Mouse (Mus musculus): ENCODE results near the gene Mcam.

Gene Mcam

DNA sequence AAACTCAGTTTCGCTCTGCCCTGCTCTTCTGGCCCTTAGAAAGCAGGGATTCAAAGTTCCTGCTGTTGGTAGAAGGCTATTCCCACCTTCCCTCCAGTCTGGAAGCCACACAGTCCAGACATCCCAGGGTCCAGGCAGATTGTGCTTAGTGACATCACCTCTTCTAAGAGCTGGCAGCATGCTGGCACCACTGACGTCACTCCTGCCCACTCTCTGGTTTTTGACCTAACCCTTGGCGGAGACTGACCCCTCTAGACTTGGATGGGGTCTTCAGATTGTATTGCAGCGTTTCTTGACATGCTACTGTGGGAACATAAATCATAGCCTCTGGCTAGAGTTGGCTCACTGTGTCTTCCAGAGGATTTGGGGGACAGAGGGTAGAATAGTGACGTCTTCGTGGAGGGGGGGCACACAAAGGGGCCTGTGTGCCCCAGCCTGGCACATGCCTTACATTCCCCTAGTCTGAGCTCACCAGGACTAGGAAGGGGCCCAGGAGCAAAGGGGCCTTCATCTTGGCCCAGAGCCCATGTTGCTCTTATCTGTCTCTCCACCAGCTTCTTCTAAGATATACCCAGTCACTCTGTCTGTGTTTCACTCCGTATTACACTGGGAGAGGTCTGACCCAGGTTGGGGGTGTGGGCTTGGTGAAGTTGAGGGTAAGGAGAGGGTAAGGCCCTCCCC is 1.6 kb downstream of the Mcam start:
- no peak for DNase-seq

DNA sequence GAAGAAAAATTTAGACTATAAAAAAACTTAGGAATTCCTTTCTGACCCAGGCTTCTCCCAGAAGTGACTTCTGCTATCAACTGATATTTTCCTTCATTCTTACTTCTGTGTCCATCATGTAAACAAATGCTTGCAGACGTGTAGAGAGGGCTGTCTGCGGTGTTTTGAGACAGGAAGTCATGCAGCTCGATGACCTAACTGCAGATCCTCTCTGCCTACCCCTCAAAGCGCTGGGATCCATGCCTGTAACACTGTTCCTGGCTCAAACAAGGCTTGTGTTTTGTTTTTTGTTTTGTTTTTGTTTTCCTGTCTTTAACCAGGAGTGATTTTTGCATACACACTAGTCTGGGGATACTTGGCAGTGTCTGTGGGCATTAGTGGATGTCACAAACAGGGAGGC is 3.6 kb downstream of the Mcam start:
- no peak for DNase-seq

DNA sequence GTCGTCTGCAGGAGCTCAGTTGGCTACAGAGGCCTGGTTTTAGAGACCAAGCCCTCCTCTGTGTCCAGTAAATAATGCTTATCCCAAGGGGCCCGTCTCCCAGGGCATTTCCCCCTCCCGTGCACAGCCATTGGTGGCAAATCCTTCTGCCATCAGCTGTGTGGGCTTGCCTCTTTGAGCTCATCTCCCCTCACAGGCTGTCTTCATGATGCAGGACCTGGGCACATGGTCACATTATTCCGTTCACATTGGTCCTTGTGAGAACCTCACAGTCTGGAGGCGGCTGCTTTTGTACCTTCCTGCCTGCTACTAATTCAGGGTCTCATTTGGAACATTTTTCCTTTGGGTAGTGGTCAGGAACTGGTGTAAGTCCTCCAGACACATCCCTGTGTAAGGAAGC is 7.7 kb downstream of the Mcam start:
- DNase-seq: no peak

DNA sequence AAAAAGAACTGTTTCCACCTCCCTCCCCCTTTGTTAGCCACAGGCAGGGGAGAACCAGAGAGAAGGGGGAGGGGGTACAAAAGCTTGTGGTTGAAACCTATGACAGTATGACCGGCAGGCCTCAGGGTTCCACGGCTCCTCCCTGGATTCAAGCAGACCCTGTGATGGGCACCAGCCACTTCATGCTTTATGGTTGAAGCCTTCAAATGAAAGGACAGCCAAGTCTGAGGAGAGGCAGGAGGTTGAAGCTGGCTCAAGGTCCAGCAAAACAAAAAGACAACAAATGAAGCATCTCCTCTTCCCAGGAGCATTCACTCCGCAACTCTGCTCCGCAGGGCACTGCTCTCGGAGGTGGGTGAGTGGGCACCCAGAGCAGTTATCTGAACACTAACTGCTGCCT is 9.2 kb downstream of the Mcam start:
- no peak for DNase-seq

DNA sequence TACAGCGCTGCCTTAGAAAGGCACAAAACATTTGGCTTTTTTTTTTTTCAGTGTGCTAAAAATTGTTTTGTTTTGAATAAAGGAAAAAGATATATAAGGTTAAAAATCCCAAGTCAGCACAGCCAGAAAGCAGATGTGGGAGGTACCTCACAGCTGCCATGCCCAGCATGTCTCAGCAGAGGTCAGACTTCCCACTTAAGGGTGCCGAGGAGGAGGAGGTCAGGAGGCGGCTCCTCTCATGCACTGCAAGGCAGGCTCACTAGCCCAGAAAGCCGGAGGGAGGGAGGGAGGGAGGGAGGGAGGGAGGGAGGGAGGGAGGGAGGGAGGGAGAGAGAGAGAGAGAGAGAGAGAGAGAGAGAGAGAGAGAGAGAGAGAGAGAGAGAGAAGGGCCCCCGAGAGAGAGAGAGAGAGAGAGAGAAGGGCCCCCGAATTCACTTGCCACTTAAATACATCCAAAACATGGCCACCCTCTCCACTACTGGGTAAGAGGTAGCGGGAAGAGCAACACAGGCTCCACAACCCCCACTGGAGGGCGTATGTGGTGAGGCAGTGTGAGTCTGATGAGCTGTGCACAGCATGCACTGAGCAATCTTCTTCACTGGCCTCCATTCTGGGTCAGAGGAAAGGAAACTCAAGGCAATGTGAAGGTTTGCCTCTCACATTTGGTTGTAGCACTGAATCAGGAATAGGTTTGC is 9.9 kb downstream of the Mcam start:
- no peak for DNase-seq

DNA sequence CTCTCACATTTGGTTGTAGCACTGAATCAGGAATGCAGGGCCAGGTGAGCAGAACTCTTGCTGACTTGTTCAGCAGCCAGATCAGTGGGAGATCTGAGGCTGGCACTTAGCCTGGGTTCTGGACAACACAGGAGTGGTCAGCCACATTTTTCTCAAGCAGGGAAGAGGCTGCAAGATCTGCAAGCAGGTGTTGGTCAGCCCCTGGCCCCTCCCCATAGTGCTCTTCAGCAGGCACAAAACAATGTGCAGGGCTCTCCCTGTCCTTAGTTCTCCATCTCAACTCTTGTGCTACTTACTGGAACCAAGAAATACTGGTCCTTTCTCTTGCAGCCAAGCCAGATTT is 10.4 kb downstream of the Mcam start:
- no peak for DNase-seq

DNA sequence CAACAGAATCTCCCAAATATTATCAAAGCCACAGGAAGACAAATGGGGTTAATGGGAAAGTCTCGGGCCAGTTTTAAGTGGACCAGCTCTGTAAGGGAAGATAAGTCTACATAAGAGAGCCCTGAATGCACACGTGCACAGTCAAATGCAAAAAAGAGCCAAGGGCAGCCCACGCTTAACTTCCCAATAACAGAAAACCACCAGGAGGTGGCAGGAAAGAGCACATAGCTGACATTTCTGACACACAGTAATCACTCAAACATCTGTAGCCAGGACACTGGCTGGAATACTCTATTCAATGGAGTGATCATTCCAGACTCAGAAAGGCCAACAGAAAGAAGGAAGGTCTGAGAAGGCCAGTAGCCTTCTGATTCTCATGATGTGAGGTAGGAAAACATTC is 13.0 kb downstream of the Mcam start:
- no peak for DNase-seq

DNA sequence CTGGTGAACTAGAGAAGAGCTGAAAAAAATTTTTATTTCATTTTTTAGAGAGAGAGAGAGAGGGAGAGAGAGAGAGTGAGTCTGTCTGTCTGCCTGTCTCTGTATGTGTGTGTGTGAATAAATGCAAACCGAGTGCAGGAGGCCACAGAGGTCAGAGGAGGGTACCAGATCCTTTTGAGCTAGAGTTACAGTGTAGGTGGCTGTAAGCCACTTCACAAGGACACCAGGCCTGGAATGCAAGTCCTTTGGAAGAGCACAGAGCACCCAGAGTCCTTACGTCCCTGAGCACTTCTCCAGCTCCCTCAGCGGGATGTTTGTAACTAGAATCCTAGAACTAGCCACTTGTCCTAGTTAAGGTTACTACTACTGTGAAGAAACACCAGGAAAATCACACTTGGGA is 25.6 kb downstream of the Mcam start:
- DNase-seq: no peak

DNA sequence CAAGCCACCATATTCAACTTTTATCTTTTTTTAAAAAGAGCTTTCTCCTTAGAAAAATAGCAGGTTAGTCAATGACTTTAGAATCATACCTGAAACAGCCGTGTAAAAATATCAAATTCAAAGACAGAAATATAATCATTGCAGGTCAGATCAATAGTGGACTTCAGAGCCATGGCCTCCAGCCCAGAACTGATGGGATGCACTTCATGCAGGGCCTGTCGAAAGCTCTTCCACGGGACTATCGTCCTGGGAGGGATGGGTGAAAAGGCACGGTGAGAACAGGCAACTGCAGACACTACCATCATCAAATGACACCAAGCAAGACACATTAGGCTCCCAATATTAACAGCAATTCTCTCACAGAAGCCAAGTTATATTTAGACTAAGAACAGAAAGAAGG is 34.7 kb downstream of the Mcam start:
- no peak for DNase-seq

DNA sequence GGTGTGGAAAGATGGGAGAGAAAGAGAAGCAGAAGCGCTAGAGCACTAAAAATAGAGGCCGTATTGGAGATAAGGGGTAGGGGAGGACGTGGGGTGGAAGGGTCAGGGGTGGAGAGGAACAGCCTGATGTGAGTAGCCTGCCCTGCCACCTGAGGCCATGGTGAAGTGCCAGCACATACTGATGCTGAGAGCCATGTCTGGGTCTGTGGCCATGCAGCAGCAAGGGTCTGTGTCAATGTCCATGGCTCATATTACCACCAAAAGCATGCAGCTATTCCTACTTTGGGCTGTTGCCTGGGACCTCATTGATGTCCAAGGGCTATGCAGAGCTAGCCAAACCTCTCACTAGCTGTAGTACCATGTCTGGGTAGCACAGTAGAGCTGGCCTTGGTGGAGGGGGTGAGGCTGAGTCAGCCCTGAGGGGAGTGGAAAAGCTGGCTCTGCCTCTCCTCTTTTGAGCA is 36.5 kb downstream of the Mcam start:
- no peak for DNase-seq

DNA sequence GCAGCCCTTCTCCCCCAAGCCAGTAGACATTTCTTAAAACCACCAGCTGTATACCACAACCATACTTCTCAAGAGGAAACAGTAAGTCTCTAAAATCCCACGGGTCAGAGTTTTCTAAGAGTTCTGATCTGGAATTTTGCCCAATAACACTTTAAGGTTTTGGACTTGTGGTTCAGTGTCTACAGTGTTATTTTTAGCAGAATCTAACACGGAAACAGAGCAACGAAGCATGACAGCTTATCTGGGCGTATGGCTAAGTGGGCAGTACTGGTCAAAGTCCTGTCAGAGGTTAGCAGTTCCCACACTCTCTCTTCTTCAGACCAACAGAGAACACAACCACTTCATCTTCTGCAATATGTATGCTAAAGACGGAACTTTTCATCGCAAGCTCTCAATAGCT is 41.3 kb downstream of the Mcam start:
- DNase-seq: no peak

DNA sequence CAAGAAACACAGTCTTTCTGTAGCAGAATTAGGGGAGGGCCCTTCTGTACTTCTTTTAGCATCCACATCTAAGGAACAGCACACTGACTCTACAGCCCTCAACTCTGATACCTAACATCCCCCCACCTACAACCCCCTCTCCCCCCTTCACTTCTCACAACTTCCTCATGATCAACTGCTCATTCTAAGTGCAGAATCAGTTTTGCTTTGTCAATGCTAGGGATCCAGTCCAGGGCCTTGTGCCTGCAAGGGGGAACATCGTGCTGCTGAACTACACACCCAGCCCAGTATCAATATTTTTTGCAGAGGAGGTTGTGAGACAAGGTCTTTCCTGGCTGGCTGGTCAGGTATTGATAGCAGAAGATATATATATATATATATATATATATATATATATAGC is 41.7 kb downstream of the Mcam start:
- DNase-seq: no peak

DNA sequence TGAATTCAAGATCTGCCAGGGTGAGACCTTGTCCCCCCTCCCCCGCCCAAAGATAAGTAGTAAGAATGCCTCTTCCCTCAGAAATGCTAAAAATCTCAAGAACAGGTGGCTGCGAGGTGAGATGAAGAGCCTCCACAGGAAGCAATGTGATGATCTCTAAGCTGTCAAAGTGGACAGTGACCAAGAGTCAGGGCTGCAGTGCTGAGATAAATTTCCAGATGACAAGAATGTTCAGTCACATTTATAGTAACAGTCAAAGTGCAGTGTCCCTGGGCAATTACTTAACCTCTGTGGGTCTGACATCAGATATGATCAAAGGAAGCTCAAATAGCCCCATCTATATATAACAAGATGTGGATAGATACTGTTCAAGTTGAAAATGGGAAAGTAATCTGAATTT is 43.1 kb downstream of the Mcam start:
- DNase-seq: no peak

DNA sequence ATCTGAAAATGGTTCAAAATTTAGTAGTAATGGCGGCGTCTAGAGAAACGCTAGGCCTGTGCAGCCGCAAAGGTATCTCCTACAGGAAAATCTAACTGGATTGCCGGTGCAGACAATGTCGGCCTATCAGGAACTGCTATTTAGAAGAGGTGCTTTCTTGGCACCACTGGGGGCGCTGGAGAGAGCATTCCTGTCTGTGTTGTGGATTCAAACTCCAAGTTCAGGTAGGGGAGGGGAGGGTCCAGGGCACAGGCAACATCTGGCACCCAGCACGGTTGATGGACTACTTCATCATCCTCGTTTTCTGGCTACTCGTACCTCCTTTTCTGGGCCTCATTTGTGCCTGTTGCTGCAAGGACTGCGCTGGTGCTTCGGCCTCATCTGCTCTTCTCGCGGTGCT is 44.1 kb downstream of the Mcam start:
- peak; percentile 43 to 57 for DNase-seq

DNA sequence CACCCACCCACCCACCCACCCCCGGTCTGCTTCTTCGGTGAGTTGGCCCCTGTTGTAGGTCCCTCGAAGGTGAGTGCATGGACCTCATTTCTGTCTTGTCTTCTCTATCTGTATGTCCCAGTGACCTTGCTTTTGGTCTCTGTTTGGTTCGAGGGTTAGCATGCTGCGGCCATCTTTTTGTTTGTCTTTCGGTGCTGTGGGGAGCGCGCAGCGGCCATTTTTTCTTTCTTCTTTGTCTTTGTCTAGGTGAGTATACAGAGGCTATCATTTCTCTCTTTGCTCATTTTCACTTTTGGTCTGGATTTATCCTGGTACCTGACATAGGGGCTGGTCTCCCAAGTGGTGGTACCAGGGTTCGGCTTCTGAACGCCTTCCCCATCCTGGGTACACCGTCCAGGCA is 44.5 kb downstream of the Mcam start:
- no peak for DNase-seq

DNA sequence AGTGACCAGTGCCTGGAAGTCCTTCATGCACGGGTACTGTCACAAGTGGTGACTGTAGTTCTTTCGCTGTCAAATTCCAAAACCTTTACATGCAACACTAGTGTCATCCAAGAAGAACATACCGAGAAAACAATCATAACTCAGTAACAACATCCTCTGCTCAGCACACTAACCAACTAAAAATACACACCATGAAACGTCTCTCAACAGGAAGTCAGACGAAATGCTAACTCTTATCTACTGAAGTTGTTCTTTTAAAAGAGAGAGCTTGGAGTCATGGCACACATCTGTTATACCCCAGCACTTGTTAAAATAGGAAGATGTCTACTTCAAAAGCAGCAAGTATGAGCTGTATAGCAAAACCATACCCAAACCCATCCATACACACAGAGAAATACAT is 47.3 kb downstream of the Mcam start:
- DNase-seq: no peak

DNA sequence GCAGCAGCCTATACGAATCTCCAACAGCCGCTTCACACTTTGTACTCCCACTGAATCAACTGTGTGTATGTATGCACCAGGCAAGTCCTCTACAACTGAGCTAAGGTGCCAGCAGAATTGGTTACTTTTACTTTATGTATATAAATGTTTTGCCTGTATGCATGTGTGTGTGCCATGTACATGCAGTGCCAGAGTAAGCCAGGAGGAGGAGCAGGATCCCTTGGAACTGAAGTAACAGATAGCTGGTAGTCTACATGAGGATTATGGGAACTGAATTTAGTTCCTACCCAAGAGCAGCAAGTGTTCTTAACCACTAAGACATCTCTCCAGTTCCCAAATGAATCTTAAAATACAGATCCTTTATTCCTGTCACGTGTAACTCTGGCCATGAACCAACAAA is 48.0 kb downstream of the Mcam start:
- DNase-seq: peak; percentile 64 to 66

DNA sequence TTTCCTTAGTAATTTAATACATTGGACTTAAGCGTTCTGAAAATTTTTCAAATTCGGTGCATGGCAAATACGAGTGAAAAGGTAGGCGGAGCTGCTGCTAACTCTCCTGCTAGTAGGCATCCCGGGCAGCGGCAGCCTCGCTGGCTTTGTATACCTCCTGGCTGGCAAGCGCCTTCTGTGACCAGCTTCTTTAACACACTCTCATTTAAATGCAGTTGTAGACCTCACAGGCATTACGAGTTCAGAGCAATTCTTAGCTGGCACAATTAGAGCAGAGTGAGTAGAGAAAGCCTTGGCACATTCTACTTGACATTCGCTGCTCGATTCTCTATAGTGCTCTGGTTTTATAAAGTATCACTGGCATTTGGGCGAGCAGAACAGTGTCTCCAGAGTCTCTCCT is 54.0 kb downstream of the Mcam start:
- DNase-seq: no peak

DNA sequence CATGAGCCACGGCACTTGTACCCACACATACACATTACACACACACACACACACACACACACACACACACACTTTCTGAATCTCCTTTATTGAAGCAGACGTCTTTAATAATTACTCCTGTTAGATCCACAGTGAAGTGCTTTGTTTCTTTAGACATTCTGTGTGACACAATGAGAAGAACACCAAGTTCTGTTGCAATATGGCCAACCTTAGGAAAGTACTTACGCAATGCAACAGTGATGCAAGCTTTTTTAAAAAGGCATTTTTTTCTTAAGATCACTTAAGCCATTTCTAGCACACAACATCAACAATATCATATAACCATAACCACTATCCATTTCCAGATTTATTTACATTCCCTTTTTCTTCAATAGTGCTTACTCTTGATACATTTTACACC is 56.9 kb downstream of the Mcam start:
- no peak for DNase-seq

DNA sequence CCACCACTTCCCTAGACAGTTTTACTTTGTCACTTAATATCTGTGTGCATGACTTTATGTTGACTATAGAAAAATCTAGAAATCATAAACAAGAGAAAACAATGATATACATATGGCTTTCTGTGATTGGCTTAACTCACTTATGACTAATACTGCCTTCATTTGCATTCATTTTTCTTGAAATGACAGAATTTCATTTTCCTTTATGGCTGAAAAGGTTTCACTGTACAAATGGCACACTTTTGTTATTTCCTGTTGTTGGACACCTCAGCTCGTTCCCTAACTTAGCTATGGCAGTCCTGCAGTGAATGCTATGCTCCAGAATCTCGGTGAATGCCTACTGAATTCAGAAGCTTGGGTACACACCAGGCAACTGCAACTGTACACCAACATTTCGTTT is 58.0 kb downstream of the Mcam start:
- no peak for DNase-seq

Data from thymus, postnatal 36 days (tissue).